In genomic region chr8:42334708-42335107, GRCm38 (mm10) we compare ENCODE assay signal across 28 mouse cellular contexts.
"Had no signal": no experiment of that assay in that cellular context is flagged by ENCODE, and none has a peak within 500 bp of the region (broad histone marks: within the 10 kb centered on the region; RNA-seq: fewer than 3 reads in every experiment).

No protein-coding gene starts in this region.

- H3K9me3 ChIP-seq: embryonic facial prominence, embryonic 10.5 days; embryonic facial prominence, embryonic 12.5 days; embryonic facial prominence, embryonic 13.5 days; embryonic facial prominence, embryonic 15.5 days; forebrain, embryonic 12.5 days; forebrain, embryonic 13.5 days; forebrain, embryonic 15.5 days; heart, embryonic 10.5 days had no signal

- H3K4me3 ChIP-seq: embryonic facial prominence, embryonic 10.5 days; embryonic facial prominence, embryonic 12.5 days; embryonic facial prominence, embryonic 13.5 days; embryonic facial prominence, embryonic 15.5 days; erythroblast, embryonic 14.5 days; forebrain, embryonic 12.5 days; forebrain, embryonic 13.5 days; forebrain, embryonic 15.5 days; gastrocnemius, adult 2 months; heart, embryonic 10.5 days had no signal

- ATAC-seq: forebrain, embryonic 13.5 days; forebrain, embryonic 14.5 days; forebrain, embryonic 15.5 days; forebrain, embryonic 16.5 days; forebrain, postnatal 0 days had no signal

- H3K27ac ChIP-seq: embryonic facial prominence, embryonic 10.5 days; embryonic facial prominence, embryonic 12.5 days; embryonic facial prominence, embryonic 13.5 days; embryonic facial prominence, embryonic 15.5 days; forebrain, embryonic 12.5 days; forebrain, embryonic 13.5 days; forebrain, embryonic 15.5 days; gastrocnemius, adult 2 months; heart, embryonic 10.5 days had no signal

- DNase-seq: cerebellum, adult 2 months; cerebellum, adult 8-10 months; cerebellum, adult 9-10 months; cerebellum, adult 9-11 months; cerebellum, postnatal 10 days; cerebellum, postnatal 14 days; cerebellum, postnatal 25 days; cerebellum, postnatal 36 days; embryo, embryonic 11 days; forebrain, postnatal 0 days; gastrocnemius, adult 2 months; gastrocnemius, postnatal 10 days; gastrocnemius, postnatal 14 days; gastrocnemius, postnatal 25 days; gastrocnemius, postnatal 36 days; heart, adult 18-20 months had no signal

- H3K4me2 ChIP-seq: embryonic facial prominence, embryonic 12.5 days; embryonic facial prominence, embryonic 13.5 days; embryonic facial prominence, embryonic 15.5 days; forebrain, embryonic 12.5 days; forebrain, embryonic 13.5 days; forebrain, embryonic 15.5 days; heart, embryonic 11.5 days had no signal

- H3K27me3 ChIP-seq: embryonic facial prominence, embryonic 12.5 days; embryonic facial prominence, embryonic 13.5 days; embryonic facial prominence, embryonic 15.5 days; forebrain, embryonic 12.5 days; forebrain, embryonic 13.5 days; forebrain, embryonic 15.5 days had no signal

- H3K9ac ChIP-seq: embryonic facial prominence, embryonic 12.5 days; embryonic facial prominence, embryonic 13.5 days; embryonic facial prominence, embryonic 15.5 days; forebrain, embryonic 12.5 days; forebrain, embryonic 13.5 days; forebrain, embryonic 15.5 days; forebrain, postnatal 0 days had no signal

- H3K36me3 ChIP-seq: embryonic facial prominence, embryonic 10.5 days; embryonic facial prominence, embryonic 12.5 days; embryonic facial prominence, embryonic 13.5 days; embryonic facial prominence, embryonic 15.5 days; forebrain, embryonic 12.5 days; forebrain, embryonic 15.5 days; heart, embryonic 10.5 days had no signal

- H3K4me1 ChIP-seq: embryonic facial prominence, embryonic 10.5 days; embryonic facial prominence, embryonic 12.5 days; embryonic facial prominence, embryonic 13.5 days; embryonic facial prominence, embryonic 15.5 days; forebrain, embryonic 12.5 days; forebrain, embryonic 13.5 days; forebrain, embryonic 15.5 days; heart, embryonic 10.5 days had no signal
